Mouse (Mus musculus) lung, embryonic 14.5 days (tissue): Measurements from ENCODE around the gene Vmn2r87. TPM values are rescaled to one million over a fixed set of nuclear protein-coding genes. Genes with fewer than 3 reads are reported as not detected.
"Not testable (repeated sequence)": the region's sequence is repeated elsewhere in the genome, so short reads cannot be mapped to it uniquely, and the experiment has no call there.

Experiments
- ATAC-seq: fragments of 200-750 bp; cut with Nextera tagmentation; 2 replicates; pipeline ENCODE4 v1.8.0; 2017; ENCODE audit warnings: mild to moderate bottlenecking, moderate TSS enrichment, moderate library complexity; ENCODE audit not compliant: insufficient read depth
- DNase-seq: peaks from one replicate; pipeline ENCODE4 v3.0.0-alpha.2; 2015
- H3K27ac ChIP-seq: fragments of 300-500 bp; sonication (generic); 2 replicates; pipeline ENCODE4 v1.5.1; 2014; ENCODE audit warnings: low read depth, mild to moderate bottlenecking, moderate library complexity
- H3K27me3 ChIP-seq: fragments of 300-500 bp; sonication (generic); 2 replicates; pipeline ENCODE4 v1.6.1; 2014; ENCODE audit warnings: low read length, control low read depth; ENCODE audit not compliant: insufficient read depth
- H3K36me3 ChIP-seq: fragments of 300-500 bp; sonication (generic); 2 replicates; pipeline ENCODE4 v1.6.1; 2014; ENCODE audit warnings: control low read depth; ENCODE audit not compliant: insufficient read depth
- H3K4me1 ChIP-seq: fragments of 300-500 bp; sonication (generic); 2 replicates; pipeline ENCODE4 v1.6.1; 2014; ENCODE audit warnings: antibody characterized with exemption, control low read depth; ENCODE audit not compliant: insufficient read depth
- H3K4me2 ChIP-seq: fragments of 300-500 bp; sonication (generic); 2 replicates; pipeline ENCODE4 v1.6.1; 2014; ENCODE audit warnings: mild to moderate bottlenecking
- H3K4me3 ChIP-seq: fragments of 300-500 bp; sonication (generic); 2 replicates; pipeline ENCODE4 v1.5.1; 2014; ENCODE audit warnings: low read depth, low read length
- H3K9ac ChIP-seq: fragments of 300-500 bp; sonication (generic); 2 replicates; pipeline ENCODE4 v1.6.1; 2014
- H3K9me3 ChIP-seq: fragments of 300-500 bp; sonication (generic); 2 replicates; pipeline ENCODE4 v1.6.1; 2016; ENCODE audit warnings: low read depth, low read length, control low read depth
- CTCF ChIP-seq: IDR thresholded peaks from 2 replicates; pipeline ENCODE4 v1.5.1; 2016; ENCODE audit warnings: antibody characterized with exemption, low read depth
- WGBS: fragments of 180-500 bp; shearing (Covaris S2); extraction: QIAGEN DNeasy Blood & Tissue Kit; methylation state at CpG from one replicate; pipeline ENCODE4 v1.1.7; 2014; 5-methylcytosine and 5-hydroxymethylcytosine counted together
- polyA plus RNA-seq: library from polyadenylated mRNA; unstranded; fragments of >200 nt; fragmentation: Nextera tagmentation; extraction: Ambion mirVana; gene quantifications from 2 replicates; pipeline ENCODE4 v1.2.1, GENCODE M21; 2014

Gene Vmn2r87
- not detected in 2 replicates for polyA plus RNA-seq

- no peak within 1 kb of the TSS for H3K27ac ChIP-seq
- ATAC-seq (no peak), DNase-seq (no peak)
- no peak for TF ChIP-seq CTCF
- H3K36me3 ChIP-seq: no peaks in the 10 kb centered on the region
- no peak within 1 kb of the TSS for H3K9ac ChIP-seq
- H3K27me3 ChIP-seq: no peaks in the 10 kb centered on the region
- H3K4me1 ChIP-seq: no peaks in the 10 kb centered on the region
- no peak within 1 kb of the TSS for H3K4me2 ChIP-seq
- no peak within 1 kb of the TSS for H3K4me3 ChIP-seq
- H3K9me3 ChIP-seq: no peaks in the 10 kb centered on the region
Observed at GRCm38 (mm10) chr10:130497296-130497695, at the start of gene Vmn2r87. TSS of gene Vmn2r87 (minus strand) at chr10:130497396.

- not testable (repeated sequence) for ATAC-seq, H3K27ac ChIP-seq
- 31% methylated on average over 1 of the region's 1 CpGs for WGBS
Observed at GRCm38 (mm10) chr10:130544331-130544730, 47.1 kb upstream of the Vmn2r87 start.

GRCm38 (mm10) chr10:130541931-130542691 is 44.9 kb upstream of the Vmn2r87 start:
- under 1% methylated on average over 20 of the region's 21 CpGs for WGBS
- H3K27ac ChIP-seq: peak overlapping the region; percentile 55; the same call in 1 of the 2 replicates
- not testable (repeated sequence) for H3K4me1 ChIP-seq

More at GRCm38 (mm10) chr10:130544331-130544730, 47.1 kb upstream of the Vmn2r87 start:
- H3K4me3 ChIP-seq, H3K9me3 ChIP-seq, H3K4me1 ChIP-seq, H3K4me2 ChIP-seq, H3K9ac ChIP-seq, H3K36me3 ChIP-seq, H3K27me3 ChIP-seq: not testable (repeated sequence)
- peak; percentile 53 for DNase-seq

GRCm38 (mm10) chr10:130536101-130536500 is 38.9 kb upstream of the Vmn2r87 start:
- Histone ChIP-seq H3K27ac (no peak overlapping the region), H3K27me3 (no peaks in the 10 kb centered on the region), H3K4me3 (no peak overlapping the region), H3K4me1 (no peaks in the 10 kb centered on the region), H3K9me3 (no peaks in the 10 kb centered on the region), H3K4me2 (no peak overlapping the region), H3K36me3 (no peaks in the 10 kb centered on the region), H3K9ac (no peak overlapping the region)
- DNase-seq (peak; percentile 29), ATAC-seq (no peak)
- TF ChIP-seq CTCF: peak; percentile 27
- 68% methylated on average over 3 of the region's 3 CpGs for WGBS

More at GRCm38 (mm10) chr10:130541931-130542691, 44.9 kb upstream of the Vmn2r87 start:
- H3K36me3 ChIP-seq, H3K9me3 ChIP-seq, H3K27me3 ChIP-seq: not testable (repeated sequence)
- peak overlapping the region; percentile 38 for H3K9ac ChIP-seq
- H3K4me2 ChIP-seq: peak overlapping the region; percentile 69
- DNase-seq (peak; percentile 81), ATAC-seq (peak; percentile 99)
- H3K4me3 ChIP-seq: peak overlapping the region; percentile 51

GRCm38 (mm10) chr10:130527926-130528325 is 30.7 kb upstream of the Vmn2r87 start:
- no peak overlapping the region for H3K9ac ChIP-seq
- TF ChIP-seq CTCF: no peak
- no peak overlapping the region for H3K4me2 ChIP-seq
- no peak for DNase-seq
- H3K27me3 ChIP-seq: no peaks in the 10 kb centered on the region
- H3K36me3 ChIP-seq: no peaks in the 10 kb centered on the region
- WGBS: 44% methylated on average over 10 of the region's 10 CpGs
- no peak overlapping the region for H3K4me3 ChIP-seq
- H3K9me3 ChIP-seq: no peaks in the 10 kb centered on the region
- no peak for ATAC-seq
- H3K4me1 ChIP-seq: no peaks in the 10 kb centered on the region
- no peak overlapping the region for H3K27ac ChIP-seq

- 1% methylated on average over 34 of the region's 36 CpGs for WGBS
- H3K27ac ChIP-seq: no peak overlapping the region
- H3K4me2 ChIP-seq: peak overlapping the region; percentile 60
- peak overlapping the region; percentile 33 for H3K4me3 ChIP-seq
- H3K36me3 ChIP-seq: no peaks in the 10 kb centered on the region
- peak; percentile 76 for DNase-seq
- H3K9me3 ChIP-seq: no peaks in the 10 kb centered on the region
- no peaks in the 10 kb centered on the region for H3K4me1 ChIP-seq
- H3K27me3 ChIP-seq: no peaks in the 10 kb centered on the region
- ATAC-seq: peak; percentile 100
- no peak for TF ChIP-seq CTCF
- peak overlapping the region; percentile 45 for H3K9ac ChIP-seq
Observed at GRCm38 (mm10) chr10:130470311-130470760, 26.9 kb downstream of the Vmn2r87 start.

GRCm38 (mm10) chr10:130455950-130456349 is 41.2 kb downstream of the Vmn2r87 start, which contains the start of gene Vmn2r86:
TSS of gene Vmn2r86 (minus strand) at chr10:130456050.
- H3K4me2 ChIP-seq, H3K4me1 ChIP-seq, H3K4me3 ChIP-seq, H3K27ac ChIP-seq, DNase-seq, H3K9ac ChIP-seq, H3K27me3 ChIP-seq, ATAC-seq, H3K9me3 ChIP-seq, H3K36me3 ChIP-seq: not testable (repeated sequence)
- WGBS: 82% methylated on average over 1 of the region's 1 CpGs
